Mouse (Mus musculus) regulatory T cell (primary cell): ENCODE results near the gene Slc35f6.

ENCODE experiments used
- in situ Hi-C: fragments of 300-600 bp; cut with MboI, MseI; formaldehyde crosslinking; loops from one replicate; pipeline ENCODE4 v1.15.1; 2025; ENCODE audit warnings: high pct_unique_total_duplicates

Gene Slc35f6

GRCm38 (mm10) chr5:30621211-30621790 is 26.4 kb upstream of the Slc35f6 start:
- in situ Hi-C loops = no loop called here

- in situ Hi-C loops = no loop called here
Measured at GRCm38 (mm10) chr5:30621844-30622176, 25.9 kb upstream of the Slc35f6 start.

GRCm38 (mm10) chr5:30622177-30622840 is 25.4 kb upstream of the Slc35f6 start:
- in situ Hi-C loops = no loop called here

- in situ Hi-C loops = no loop called here
Measured at GRCm38 (mm10) chr5:30622841-30623185, 24.9 kb upstream of the Slc35f6 start.

- in situ Hi-C loops = no loop called here
Measured at GRCm38 (mm10) chr5:30623380-30623779, 24.4 kb upstream of the Slc35f6 start.

DNA sequence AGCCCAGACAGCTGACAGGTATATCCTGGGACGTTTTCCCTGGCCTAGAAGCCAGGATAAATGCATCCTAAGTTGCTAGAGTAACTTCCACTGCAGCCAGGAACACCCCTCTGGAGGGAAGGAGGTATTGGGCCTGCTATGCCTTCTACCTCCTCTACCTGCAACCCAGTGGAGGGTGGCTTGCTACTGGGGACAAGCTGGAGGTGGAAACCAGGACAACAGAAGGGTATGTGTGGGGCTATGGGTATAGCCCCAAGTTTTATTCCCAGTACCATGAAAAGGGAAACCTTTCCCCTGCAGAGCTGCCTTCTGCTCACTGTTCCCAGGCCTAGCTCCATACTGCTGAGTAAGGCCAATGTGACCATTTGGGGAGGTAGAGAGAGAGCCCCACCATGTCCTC is 23.4 kb upstream of the Slc35f6 start:
- in situ Hi-C loops = no loop called here

DNA sequence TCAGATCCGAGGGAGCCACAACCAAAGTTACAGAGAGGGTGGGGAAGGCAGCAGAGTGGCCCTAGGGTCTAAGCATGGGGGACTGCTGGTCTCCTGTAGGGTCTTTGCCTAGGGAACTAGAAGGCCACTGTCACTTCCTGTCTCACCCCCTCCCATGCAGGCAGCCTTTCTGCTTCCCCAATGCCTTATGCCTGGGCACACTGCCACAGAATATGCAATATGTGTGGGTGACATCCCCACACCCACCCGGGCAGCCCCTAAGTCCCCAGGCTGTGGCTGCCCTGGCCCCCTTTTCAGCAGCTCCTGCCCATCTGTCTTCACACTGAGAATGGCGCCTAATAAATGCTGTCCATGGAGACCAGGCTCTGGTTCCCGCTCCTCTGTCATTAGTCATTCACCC is 22.8 kb upstream of the Slc35f6 start:
- in situ Hi-C loops = no loop called here

DNA sequence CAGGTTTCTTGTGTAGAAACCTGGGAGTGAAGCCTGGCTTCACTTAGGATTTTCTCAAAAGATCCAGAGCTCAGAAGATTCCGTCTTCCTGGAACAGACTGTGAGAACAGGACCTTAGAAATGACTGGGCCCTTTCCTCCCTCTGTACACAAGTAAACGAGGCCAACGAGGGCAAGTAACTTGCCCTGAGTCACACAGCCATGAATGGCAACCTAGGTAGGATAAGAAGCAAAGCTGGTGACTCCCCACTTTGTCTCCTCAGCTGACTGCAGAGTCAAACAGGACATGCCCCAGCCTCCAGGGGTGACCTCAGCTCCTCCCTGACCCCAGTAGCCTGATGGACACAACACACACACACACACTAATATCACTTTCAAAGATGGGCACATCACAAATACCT is 22.4 kb upstream of the Slc35f6 start:
- in situ Hi-C loops = no loop called here

DNA sequence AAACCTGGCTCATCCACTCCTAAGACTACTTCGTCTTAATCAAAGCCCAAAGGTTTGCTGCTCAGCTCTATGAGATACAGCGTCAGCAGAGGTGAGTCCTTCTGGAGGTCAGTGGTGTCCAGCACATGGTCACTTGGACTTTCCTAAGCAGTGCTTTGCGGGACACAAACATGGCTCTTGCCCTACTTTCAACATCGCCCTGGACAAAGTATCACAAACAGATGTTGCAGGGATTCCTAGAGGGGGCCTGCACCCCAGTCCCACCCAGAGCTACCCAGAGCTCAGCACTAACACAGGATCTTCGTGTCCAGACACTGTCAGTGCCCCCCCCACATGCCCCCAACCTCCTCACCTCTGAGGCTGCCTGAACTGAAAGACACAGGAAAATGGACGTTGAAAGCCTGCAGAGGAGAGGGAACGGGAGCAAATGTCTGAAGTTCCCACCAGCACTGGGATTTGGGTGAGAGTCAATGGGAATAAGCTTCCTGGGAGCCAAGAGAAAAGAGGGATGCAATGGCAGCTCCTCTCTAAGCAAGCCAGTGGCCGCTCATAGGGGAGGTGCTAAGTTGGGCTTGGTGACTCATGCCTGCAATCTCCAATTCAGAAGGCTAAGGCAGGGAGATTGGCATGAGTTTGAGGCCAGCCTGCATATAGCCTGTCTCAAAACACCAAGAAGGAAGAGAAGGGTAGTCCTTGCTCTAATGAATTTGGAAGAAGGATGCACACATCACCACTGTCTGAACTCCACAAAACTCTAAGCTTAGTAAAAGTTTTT is 21.2 kb upstream of the Slc35f6 start:
- in situ Hi-C loops = no loop called here

DNA sequence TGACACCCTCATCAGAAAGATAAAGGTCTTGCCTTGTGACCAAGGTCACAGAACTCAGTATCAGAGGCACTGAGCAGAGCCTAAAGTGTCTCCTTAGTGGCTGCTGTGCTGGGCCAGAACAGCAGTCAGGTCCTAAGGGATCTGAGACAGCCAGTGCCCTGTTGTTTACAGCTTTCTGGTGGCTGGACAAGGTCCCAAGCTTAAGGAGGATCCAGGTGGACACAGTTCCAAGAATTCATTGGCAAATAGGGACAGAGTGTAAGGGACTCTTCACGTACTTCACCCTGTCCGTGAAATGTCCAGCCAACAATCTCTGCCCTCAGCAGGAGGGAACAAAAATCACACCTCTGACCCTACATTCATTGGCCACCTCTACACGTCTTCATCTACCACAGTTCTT is 19.2 kb upstream of the Slc35f6 start:
- in situ Hi-C loops = no loop called here

- in situ Hi-C loops = no loop called here
Measured at GRCm38 (mm10) chr5:30630401-30630800, 17.3 kb upstream of the Slc35f6 start.

GRCm38 (mm10) chr5:30632134-30632533 is 15.6 kb upstream of the Slc35f6 start:
- in situ Hi-C loops = no loop called here

DNA sequence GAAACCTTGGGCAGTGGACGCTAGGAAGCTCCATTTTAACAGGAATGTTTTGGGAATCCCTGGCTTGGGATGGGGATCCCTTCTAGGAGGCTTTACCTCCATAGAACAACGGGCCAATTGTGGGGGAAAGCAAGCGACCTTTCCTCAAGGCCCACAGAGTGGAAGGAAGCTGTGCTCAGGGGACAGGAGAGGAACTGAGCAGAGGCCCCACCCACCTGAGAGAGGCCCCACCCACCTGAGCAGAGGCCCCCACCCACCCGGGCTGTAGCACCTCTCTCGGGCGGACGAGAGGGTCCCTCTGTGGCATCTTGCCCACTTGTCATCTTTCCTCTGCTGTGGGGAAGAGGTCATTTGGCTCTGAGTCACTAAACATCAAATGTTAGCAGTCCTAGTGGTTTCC is 10.7 kb upstream of the Slc35f6 start:
- in situ Hi-C loops = loop anchor here (5.0 kb wide), 1 partner anchor 120 kb away; no protein-coding TSS in a partner anchor

GRCm38 (mm10) chr5:30638041-30638440 is 9.7 kb upstream of the Slc35f6 start:
- in situ Hi-C loops = loop anchor here (5.0 kb wide), 1 partner anchor 121 kb away; no protein-coding TSS in a partner anchor

GRCm38 (mm10) chr5:30643477-30644179 is 4.1 kb upstream of the Slc35f6 start:
- in situ Hi-C loops = loop anchor here (10.0 kb wide), 1 partner anchor 359 kb away; the partner anchor contains the start of gene Drc1

DNA sequence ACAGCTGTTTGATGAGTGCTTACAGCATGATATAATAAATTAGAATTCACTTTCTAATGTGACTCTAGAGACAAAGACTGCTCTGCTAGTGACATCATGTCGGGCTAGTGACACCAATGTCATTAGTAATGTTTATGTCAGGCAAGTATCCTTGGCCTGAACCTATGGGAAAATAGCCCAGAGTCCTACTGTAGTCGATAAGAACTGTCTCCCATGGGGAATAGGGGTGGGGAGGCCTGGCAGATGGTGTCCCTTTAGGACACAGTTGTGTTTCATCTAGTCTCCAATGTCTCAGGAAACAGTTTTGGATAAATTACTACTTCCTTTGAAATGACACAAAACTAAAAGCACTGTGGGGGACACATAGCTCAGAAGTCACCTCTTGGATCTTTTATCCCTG is 1.7 kb upstream of the Slc35f6 start:
- in situ Hi-C loops = loop anchor here (10.0 kb wide), 1 partner anchor 361 kb away; the partner anchor contains the start of gene Drc1

DNA sequence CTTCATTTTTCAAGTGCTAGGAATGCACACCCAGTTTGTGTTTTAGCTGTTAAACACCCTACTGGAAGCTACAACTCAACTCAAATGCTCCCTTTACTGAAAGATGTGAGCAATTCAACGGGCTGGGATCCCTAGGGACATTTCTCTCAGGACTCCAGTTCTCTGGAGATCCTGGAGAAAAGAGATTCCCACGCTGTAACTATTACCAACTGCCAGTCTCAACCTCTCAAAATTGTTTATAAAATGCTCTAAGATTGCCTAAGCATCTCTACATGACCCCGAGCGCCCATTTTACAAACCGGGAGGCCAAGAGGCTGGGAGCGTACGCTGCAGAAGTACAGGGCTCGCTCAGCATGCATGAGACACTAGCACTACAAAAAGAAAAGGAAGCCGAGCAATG is 337 bp upstream of the Slc35f6 start:
- in situ Hi-C loops = loop anchor here (10.0 kb wide), 1 partner anchor 363 kb away; the partner anchor contains the start of gene Drc1

- in situ Hi-C loops = loop anchor here (10.0 kb wide), 1 partner anchor 365 kb away; the partner anchor contains the start of gene Drc1
Measured at GRCm38 (mm10) chr5:30649558-30649957, 1.8 kb downstream of the Slc35f6 start.

DNA sequence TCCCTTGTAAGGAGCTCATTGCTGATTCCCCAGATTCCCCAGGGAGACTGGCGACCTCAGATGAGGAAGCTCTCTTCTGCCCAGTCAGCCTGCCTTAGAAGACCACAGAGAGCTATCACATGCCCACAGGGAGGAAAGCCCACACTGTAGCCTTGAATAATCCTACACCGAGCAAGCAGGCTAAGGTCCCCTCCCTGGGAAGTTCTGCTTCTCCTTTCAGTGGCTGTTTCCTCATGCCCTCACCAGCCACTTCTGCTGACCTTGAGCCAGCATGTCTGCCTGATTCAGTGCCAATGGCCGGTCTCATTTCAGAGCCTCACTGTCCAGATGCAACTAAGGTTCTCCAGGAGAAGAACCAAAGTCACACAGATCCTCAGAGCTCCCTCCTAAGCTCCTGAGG is 3.0 kb downstream of the Slc35f6 start:
- in situ Hi-C loops = loop anchor here (25.0 kb wide), 1 partner anchor 413 kb away; the partner anchor contains the start of gene Selenoi

DNA sequence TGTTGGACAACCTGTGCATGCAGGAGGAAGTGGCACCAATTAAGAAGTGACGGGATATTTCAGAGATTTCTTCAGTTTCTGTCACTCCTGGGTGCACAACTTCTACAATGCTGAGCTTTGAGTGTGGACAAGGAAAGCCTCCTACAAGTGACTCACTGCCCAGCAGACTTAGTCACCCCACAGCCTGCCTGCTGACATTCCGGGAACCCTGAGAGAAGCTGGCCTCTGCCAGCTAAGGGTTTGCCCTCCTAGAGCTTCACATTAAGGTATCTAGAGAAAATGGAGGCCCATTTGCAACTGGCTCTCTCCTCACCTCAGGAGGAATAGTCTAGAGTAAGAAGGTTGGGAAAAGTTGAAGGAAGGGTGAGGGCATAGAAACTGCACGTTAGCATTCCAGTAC is 3.8 kb downstream of the Slc35f6 start:
- in situ Hi-C loops = loop anchor here (25.0 kb wide), 1 partner anchor 414 kb away; the partner anchor contains the start of gene Selenoi

DNA sequence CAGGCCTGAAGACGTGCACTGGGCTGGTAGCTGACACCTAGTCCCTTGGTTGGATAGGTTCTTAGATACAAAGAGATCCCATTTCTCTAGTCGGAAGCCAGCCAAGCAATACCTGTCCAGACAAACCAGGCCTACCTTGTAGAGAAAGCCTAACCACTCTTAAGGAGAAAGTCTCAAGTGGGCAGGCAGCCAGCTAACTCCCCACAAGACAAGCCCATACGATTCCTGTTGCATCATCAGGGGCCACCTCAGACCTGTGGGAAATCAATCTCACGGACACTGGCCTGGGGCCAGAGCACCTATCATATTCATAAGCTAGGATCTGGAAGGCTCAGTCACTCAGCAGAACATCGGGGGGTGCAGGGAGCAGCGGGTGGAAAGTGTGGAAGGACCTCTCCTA is 5.5 kb downstream of the Slc35f6 start:
- in situ Hi-C loops = loop anchor here (25.0 kb wide), 1 partner anchor 416 kb away; the partner anchor contains the start of gene Selenoi

GRCm38 (mm10) chr5:30655042-30655441 is 7.3 kb downstream of the Slc35f6 start:
- in situ Hi-C loops = loop anchor here (25.0 kb wide), 1 partner anchor 418 kb away; the partner anchor contains the start of gene Selenoi
